Mouse (Mus musculus) cerebellum, adult (tissue): ENCODE data around the gene Nr1h3.
A peak's percentile ranks its signal among the peaks of the same experiment; 100 is the strongest.

Experiments
- ATAC-seq: cut with Nextera tagmentation; 2 replicates; pipeline ENCODE4 v1.9.2; 2017; ENCODE audit warnings: mild to moderate bottlenecking, moderate library complexity, mixed read lengths; ENCODE audit not compliant: insufficient number of reproducible peaks, low FRiP score, low TSS enrichment

The Nr1h3 gene

GRCm38 (mm10) chr2:91148101-91148500 is 54.5 kb downstream of the Nr1h3 start:
- ATAC-seq = no peak

- ATAC-seq = no peak
These were observed 59.2 kb downstream of the Nr1h3 start for GRCm38 (mm10) chr2:91143401-91143800.

DNA sequence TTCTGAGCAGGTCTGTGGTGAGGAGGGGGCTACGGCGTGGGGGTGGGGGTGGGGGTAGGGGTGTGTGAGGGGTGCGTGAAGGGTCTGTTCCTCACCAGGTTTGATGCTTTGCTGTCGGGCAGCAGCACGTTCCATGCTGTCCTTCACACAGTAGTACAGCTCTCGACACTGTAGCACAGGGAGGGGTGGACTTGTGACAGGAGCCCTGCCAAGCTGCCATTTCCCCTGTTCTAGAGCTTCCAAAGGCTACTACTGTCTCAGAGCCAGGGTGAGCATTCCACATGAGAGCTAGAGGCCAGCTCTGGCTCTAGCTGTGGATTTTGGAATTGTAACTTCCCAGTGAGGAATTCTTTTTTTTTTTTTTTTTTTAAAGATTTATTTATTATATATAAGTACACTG is 59.7 kb downstream of the Nr1h3 start:
- ATAC-seq = no peak

- ATAC-seq = no peak
These were observed 62.9 kb downstream of the Nr1h3 start for GRCm38 (mm10) chr2:91139764-91140163.

GRCm38 (mm10) chr2:91139311-91139710 is 63.3 kb downstream of the Nr1h3 start:
- no peak for ATAC-seq

GRCm38 (mm10) chr2:91137481-91137880 is 65.2 kb downstream of the Nr1h3 start:
- no peak for ATAC-seq

DNA sequence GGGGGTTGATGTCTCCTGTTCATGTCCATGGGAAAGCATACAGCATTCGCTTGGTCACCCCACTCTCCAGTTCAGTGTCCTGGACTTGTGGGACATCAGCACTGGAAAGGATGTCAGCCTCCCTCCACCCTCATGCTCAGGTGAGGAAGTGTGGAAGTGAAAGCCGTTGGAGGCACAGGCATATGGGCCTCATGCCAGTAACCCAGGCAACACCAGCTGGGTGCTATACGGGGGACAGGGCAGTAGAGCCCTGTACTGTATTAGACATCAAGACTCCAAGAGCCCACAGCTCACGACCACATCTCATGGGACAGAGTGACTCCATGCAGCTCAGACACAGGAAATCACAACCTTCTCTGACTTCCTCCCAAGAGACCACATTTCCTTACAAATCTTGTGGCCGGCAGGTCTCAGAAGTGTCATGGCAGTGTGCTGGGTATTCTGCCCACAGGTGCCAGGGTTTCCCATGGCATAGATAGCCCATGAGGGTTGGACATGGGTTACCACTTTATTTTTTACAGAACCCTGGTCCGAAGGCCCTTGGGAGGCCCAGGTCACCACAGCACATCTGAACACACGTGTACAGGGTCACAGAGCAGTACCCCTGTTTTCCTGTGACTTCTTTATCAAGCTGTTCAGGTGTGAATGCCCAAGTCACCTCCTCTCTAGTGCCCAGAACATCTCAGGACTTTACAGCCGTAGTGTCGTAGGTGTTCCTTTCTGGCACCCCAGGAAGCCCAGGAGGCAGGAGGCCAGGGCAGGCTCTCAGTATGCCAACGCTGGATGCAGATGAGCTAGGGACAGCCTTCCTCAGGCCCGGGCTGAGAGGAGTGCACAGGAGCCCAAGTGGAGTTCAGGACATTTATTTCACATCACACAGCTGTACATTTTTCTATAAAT is 65.9 kb downstream of the Nr1h3 start:
- peak; percentile 51; the same call in 1 of the 2 replicates for ATAC-seq
